ENCODE assay signal across 8 mouse cellular contexts in genomic region chr11:69089616-69090290, GRCm38 (mm10). TPM values are rescaled to one million over a fixed set of nuclear protein-coding genes. Genes with fewer than 3 reads are reported as not detected.
DNase-seq lines count a peak whose midpoint lies in the region; ATAC-seq and TF ChIP-seq lines count a peak whose summit lies in the region.

No protein-coding gene starts in this region.

- H3K9ac ChIP-seq in heart, adult 2 months (ENCODE audit: low read depth, low read length) = peak overlapping the region; percentile 100
- peak overlapping the region; percentile 100 for H3K9ac ChIP-seq in neural tube, embryonic 14.5 days (replicated peaks; ENCODE audit: low read depth, low read length)

- peaks cover 8% of the 10 kb centered on the region for H3K4me1 ChIP-seq in heart, adult 2 months (ENCODE audit: control insufficient read depth, insufficient read depth, low read length)
- peaks cover 75% of the 10 kb centered on the region for H3K4me1 ChIP-seq in E14TG2a.4 (replicated peaks; ENCODE audit: low read depth, low read length)
- H3K4me1 ChIP-seq in neural tube, embryonic 14.5 days (ENCODE audit: control insufficient read depth, insufficient read depth, low read length) = peaks cover 20% of the 10 kb centered on the region

- peaks cover 7% of the 10 kb centered on the region for H3K79me2 ChIP-seq in heart, adult 2 months (replicated peaks; ENCODE audit: control insufficient read depth, insufficient read depth, low read length)

- no peak for TF ChIP-seq CTCF in heart, adult 2 months (IDR thresholded peaks at IDR 0.05)
- no peak for TF ChIP-seq CTCF in E14TG2a.4 (conservative IDR thresholded peaks at IDR 0.05; ENCODE audit: low read length)

- H3K9me3 ChIP-seq in E14TG2a.4 (ENCODE audit: low read length) = no peaks in the 10 kb centered on the region
- H3K9me3 ChIP-seq in neural tube, embryonic 14.5 days (ENCODE audit: control insufficient read depth, low read length) = no peaks in the 10 kb centered on the region

- peaks cover 5% of the 10 kb centered on the region for H3K36me3 ChIP-seq in heart, adult 2 months (ENCODE audit: control insufficient read depth, insufficient read depth, low read length)
- peaks cover 36% of the 10 kb centered on the region for H3K36me3 ChIP-seq in E14TG2a.4 (ENCODE audit: insufficient read depth, low read length)
- 0 out of 2 replicates have a peak, but pooled peaks cover 8% of the 10 kb centered on the region for H3K36me3 ChIP-seq in neural tube, embryonic 14.5 days (ENCODE audit: control insufficient read depth, insufficient read depth, low read length)

- intact Hi-C loops in heart, adult 2 months (cut with DNase I) = loop anchor here (2.0 kb wide), 1 partner anchor 17 kb away; no protein-coding TSS in a partner anchor

- DNase-seq in heart, adult 2 months = peak in 1 of 2 experiments; percentile 39
- no peak for DNase-seq in heart, adult 11 months
- peak; percentile 45 for DNase-seq in kidney, postnatal 10 days
- no peak for DNase-seq in urinary bladder, postnatal 14 days (ENCODE audit: low spot score)
- DNase-seq in Muller cell, postnatal 12 days (ENCODE audit: inconsistent ontology term) = no peak

- H3K27me3 ChIP-seq in heart, adult 2 months (ENCODE audit: control insufficient read depth, insufficient read depth, low read length) = no peaks in the 10 kb centered on the region
- no peaks in the 10 kb centered on the region for H3K27me3 ChIP-seq in E14TG2a.4 (ENCODE audit: insufficient read depth, low read length)
- no peaks in the 10 kb centered on the region for H3K27me3 ChIP-seq in neural tube, embryonic 14.5 days (ENCODE audit: control insufficient read depth, insufficient read depth, low read length)

- WGBS in heart, adult 2 months = 57% methylated on average over 12 of the region's 12 CpGs
- WGBS in neural tube, embryonic 14.5 days = 88% methylated on average over 12 of the region's 12 CpGs

- ATAC-seq in erythroblast, adult 5-6 weeks (replicated peaks; ENCODE audit: low FRiP score, poor library complexity, severe bottlenecking) = peak; percentile 12
- ATAC-seq in neural tube, embryonic 14.5 days (ENCODE audit: low read depth) = no peak

- H3K4me2 ChIP-seq in neural tube, embryonic 14.5 days (ENCODE audit: low read depth, low read length) = peak overlapping the region; percentile 98

- TF ChIP-seq POLR2A in heart, adult 2 months (IDR thresholded peaks at IDR 0.05; ENCODE audit: insufficient read depth, low read depth, low read length) = no peak

- H3K4me3 ChIP-seq in heart, adult 2 months = peak overlapping the region; percentile 99
- H3K4me3 ChIP-seq in E14TG2a.4 (replicated peaks; ENCODE audit: low read length) = peak overlapping the region; percentile 99
- peak overlapping the region; percentile 100 for H3K4me3 ChIP-seq in neural tube, embryonic 14.5 days (ENCODE audit: low read depth, low read length)

- H3K27ac ChIP-seq in heart, adult 2 months = peak overlapping the region; percentile 100
- no peak overlapping the region for H3K27ac ChIP-seq in neural tube, embryonic 14.5 days (ENCODE audit: low read depth, low read length)

- no peak for TF ChIP-seq EP300 in heart, adult 2 months (IDR thresholded peaks at IDR 0.05; ENCODE audit: insufficient read depth, low read depth, low read length)

RNA-seq across cellular contexts. Expression of gene Vamp2, which starts 1.5 kb away (rescaled TPM):
- total RNA-seq in heart, adult 2 months (2021) = 10 to 100 TPM; 63.4 to 70.8 TPM
- 83.0 and 90.0 TPM in 2 replicates for polyA plus RNA-seq in heart, adult 2 months (2012; rRNA removed)
- 50.3 and 58.7 TPM in 2 replicates for total RNA-seq in erythroblast, adult 5-6 weeks (2015; ENCODE audit: low replicate concordance)
- total RNA-seq in erythroblast, adult 5-6 weeks (2017; ENCODE audit: low replicate concordance) = 12.4 and 17.8 TPM in 2 replicates
- 337 and 385 TPM in 2 replicates for polyA plus RNA-seq in neural tube, embryonic 14.5 days (2014; fragmentation: Nextera tagmentation; extraction: Ambion mirVana)

RNA-seq across cellular contexts. Expression of gene Per1, which starts 5.3 kb away (rescaled TPM):
- total RNA-seq in heart, adult 2 months (2021) = 10 to 100 TPM; 44.4 to 79.8 TPM
- polyA plus RNA-seq in heart, adult 2 months (2012; rRNA removed) = 18.0 and 36.4 TPM in 2 replicates
- 2.3 and 3.1 TPM in 2 replicates for total RNA-seq in erythroblast, adult 5-6 weeks (2015; ENCODE audit: low replicate concordance)
- 1.7 and 1.9 TPM in 2 replicates for total RNA-seq in erythroblast, adult 5-6 weeks (2017; ENCODE audit: low replicate concordance)
- 6.5 and 9.4 TPM in 2 replicates for polyA plus RNA-seq in neural tube, embryonic 14.5 days (2014; fragmentation: Nextera tagmentation; extraction: Ambion mirVana)

RNA-seq across cellular contexts. Expression of gene Tmem107, which starts 19.1 kb away (rescaled TPM):
- total RNA-seq in heart, adult 2 months (2021) = 1 to 10 TPM; 5.6 to 6.6 TPM
- 15.9 and 26.1 TPM in 2 replicates for polyA plus RNA-seq in heart, adult 2 months (2012; rRNA removed)
- 2.3 and 6.1 TPM in 2 replicates for total RNA-seq in erythroblast, adult 5-6 weeks (2015; ENCODE audit: low replicate concordance)
- total RNA-seq in erythroblast, adult 5-6 weeks (2017; ENCODE audit: low replicate concordance) = 2.9 and 3.9 TPM in 2 replicates
- 24.7 and 27.7 TPM in 2 replicates for polyA plus RNA-seq in neural tube, embryonic 14.5 days (2014; fragmentation: Nextera tagmentation; extraction: Ambion mirVana)

RNA-seq across cellular contexts. Expression of gene Borcs6, which starts 30.2 kb away (rescaled TPM):
- 10 to 100 TPM; 15.3 to 17.8 TPM for total RNA-seq in heart, adult 2 months (2021)
- 13.0 and 14.2 TPM in 2 replicates for polyA plus RNA-seq in heart, adult 2 months (2012; rRNA removed)
- 2.5 and 3.1 TPM in 2 replicates for total RNA-seq in erythroblast, adult 5-6 weeks (2015; ENCODE audit: low replicate concordance)
- 1.0 and 4.7 TPM in 2 replicates for total RNA-seq in erythroblast, adult 5-6 weeks (2017; ENCODE audit: low replicate concordance)
- 16.1 and 17.7 TPM in 2 replicates for polyA plus RNA-seq in neural tube, embryonic 14.5 days (2014; fragmentation: Nextera tagmentation; extraction: Ambion mirVana)

RNA-seq across cellular contexts. Expression of gene Hes7, which starts 30.5 kb away (rescaled TPM):
- total RNA-seq in heart, adult 2 months (2021) = under 1 TPM in 1 of 2 experiments, not detected in 1; 0.11 TPM
- polyA plus RNA-seq in heart, adult 2 months (2012; rRNA removed) = 0.10 TPM in 1 of 2 replicates, not detected in the other
- total RNA-seq in erythroblast, adult 5-6 weeks (2015; ENCODE audit: low replicate concordance) = not detected in 2 replicates
- total RNA-seq in erythroblast, adult 5-6 weeks (2017; ENCODE audit: low replicate concordance) = not detected in 2 replicates
- polyA plus RNA-seq in neural tube, embryonic 14.5 days (2014; fragmentation: Nextera tagmentation; extraction: Ambion mirVana) = 0.43 and 0.52 TPM in 2 replicates

Comparison
In these comparisons a context has a peak if more than half of its experiments do, and no peak if none do; other contexts are left out.
1. RNA of gene Per1, which starts 5.3 kb away (total RNA-seq): 44.4 to 79.8 TPM in heart, adult 2 months; 1.7 to 3.1 TPM in erythroblast, adult 5-6 weeks; every median in the first group is over 10 times any median in the second.
2. Peak in every context shown above with its lines, with median percentiles within 50 percentile points of each other: H3K4me3 ChIP-seq.